Mouse (Mus musculus): Measurements from ENCODE around the gene Lif.

- TF ChIP-seq POLR2A (IDR thresholded peaks at IDR 0.05; ENCODE audit: control insufficient read depth in 1 of 2, insufficient read depth in 1 of 2, low read depth in 1 of 2, low read length in 2 of 2, poor library complexity in 1 of 2) (no peak), CTCF (IDR thresholded peaks at IDR 0.05 in 2 of 3, conservative IDR thresholded peaks at IDR 0.05 in 1 of 3; ENCODE audit: control insufficient read depth in 1 of 3, insufficient read depth in 1 of 3, low read depth in 2 of 3, low read length in 3 of 3, poor library complexity in 1 of 3, severe bottlenecking in 1 of 3) (no peak), POLR2AphosphoS2 (IDR thresholded peaks at IDR 0.05; ENCODE audit: low read length) (no peak), E2F4 (IDR thresholded peaks at IDR 0.05; ENCODE audit: borderline replicate concordance, low read depth, low read length) (no peak), SIN3A (IDR thresholded peaks at IDR 0.05; ENCODE audit: low read length) (no peak), USF1 (IDR thresholded peaks at IDR 0.05; ENCODE audit: low read depth, low read length) (no peak), BHLHE40 (IDR thresholded peaks at IDR 0.05; ENCODE audit: borderline replicate concordance, low read depth, low read length) (no peak), MEF2A (IDR thresholded peaks at IDR 0.05; ENCODE audit: extremely low read depth, insufficient replicate concordance, low read depth, low read length, poor library complexity, severe bottlenecking) (no peak), CHD2 (IDR thresholded peaks at IDR 0.05; ENCODE audit: low read length) (no peak), RAD21 (IDR thresholded peaks at IDR 0.05; ENCODE audit: low read depth, low read length) (no peak), ZNF384 (IDR thresholded peaks at IDR 0.05; ENCODE audit: low read depth, low read length) (no peak), TCF12 (IDR thresholded peaks at IDR 0.05; ENCODE audit: low read depth, low read length) (no peak), ZMIZ1 (IDR thresholded peaks at IDR 0.05; ENCODE audit: low read depth, low read length) (no peak), CHD1 (IDR thresholded peaks at IDR 0.05; ENCODE audit: low read depth, low read length) (no peak)
Observed at GRCm38 (mm10) chr11:4281852-4282251, 24.5 kb downstream of the Lif start.

Data from MEL (cell line).